Mouse (Mus musculus) lung, adult 10 weeks (tissue): ENCODE results near the gene Ifna12. TPM values are rescaled to one million over a fixed set of nuclear protein-coding genes. Genes with fewer than 3 reads are reported as not detected.

Source experiments
- polyA plus RNA-seq: library from polyadenylated mRNA; stranded (reverse); fragments of 350-450 nt; fragmentation: Illumina TruSeq; extraction: RNeasy Lipid Tissue Mini Kit (QIAGEN cat#74804); gene quantifications from one replicate; pipeline ENCODE4 v1.2.3, GENCODE M21; 2014; ENCODE audit warnings: low read depth, low replicate concordance; ENCODE audit not compliant: insufficient read depth

Gene Ifna12
- polyA plus RNA-seq = not detected

GRCm38 (mm10) chr4:88603276-88603675 lies at the start of gene Ifna12:
Gene Ifna12 (minus strand): TSS chr4:88603376.

GRCm38 (mm10) chr4:88644359-88644758 lies 41.2 kb upstream of the Ifna12 start, which contains the start of gene Ifna13:
Gene Ifna13 (minus strand): TSS chr4:88644459.

GRCm38 (mm10) chr4:88634311-88634710 lies 31.1 kb upstream of the Ifna12 start, which contains the start of gene C87499:
Gene C87499 (minus strand): TSS chr4:88634411.

GRCm38 (mm10) chr4:88592285-88592684 lies 10.9 kb downstream of the Ifna12 start, which contains the start of gene Ifna9:
Gene Ifna9 (minus strand): TSS chr4:88592385.

GRCm38 (mm10) chr4:88571698-88572097 lies 31.5 kb downstream of the Ifna12 start, which contains the start of gene Ifna14:
Gene Ifna14 (minus strand): TSS chr4:88571798.

GRCm38 (mm10) chr4:88558145-88558544 lies 45.0 kb downstream of the Ifna12 start, which contains the start of gene Ifna15:
Gene Ifna15 (minus strand): TSS chr4:88558245.

Other genes starting within 250 kb of the Ifna12 start
- 5.1 TPM for gene Hacd4, start 164.4 kb downstream of the Ifna12 start, polyA plus RNA-seq
- not detected for gene Ifnb1, start 80.6 kb downstream of the Ifna12 start, polyA plus RNA-seq
- not detected for gene Ifna15, start 45.1 kb downstream of the Ifna12 start, polyA plus RNA-seq
- gene Ifna14, start 31.6 kb downstream of the Ifna12 start, polyA plus RNA-seq = not detected
- not detected for gene Ifna9, start 11.0 kb downstream of the Ifna12 start, polyA plus RNA-seq
- gene C87499, start 31.0 kb upstream of the Ifna12 start, polyA plus RNA-seq = not detected
- not detected for gene Ifna13, start 41.1 kb upstream of the Ifna12 start, polyA plus RNA-seq
- not detected for gene Ifna16, start 73.5 kb upstream of the Ifna12 start, polyA plus RNA-seq
- not detected for gene Ifna2, start 80.5 kb upstream of the Ifna12 start, polyA plus RNA-seq
- gene Ifnab, start 88.0 kb upstream of the Ifna12 start, polyA plus RNA-seq = not detected
- not detected for gene Gm26566, start 118.4 kb upstream of the Ifna12 start, polyA plus RNA-seq
- 30.6 TPM for gene Klhl9, start 119.1 kb upstream of the Ifna12 start, polyA plus RNA-seq
- gene Gm13271, start 151.5 kb upstream of the Ifna12 start, polyA plus RNA-seq = not detected
- gene Gm13283, start 156.7 kb upstream of the Ifna12 start, polyA plus RNA-seq = not detected
- gene Gm13290, start 170.5 kb upstream of the Ifna12 start, polyA plus RNA-seq = not detected
- gene Gm13289, start 173.5 kb upstream of the Ifna12 start, polyA plus RNA-seq = not detected
- not detected for gene Gm13272, start 176.5 kb upstream of the Ifna12 start, polyA plus RNA-seq
- not detected for gene Ifnz, start 178.8 kb upstream of the Ifna12 start, polyA plus RNA-seq
- not detected for gene Gm13276, start 182.3 kb upstream of the Ifna12 start, polyA plus RNA-seq
- gene Gm13277, start 185.3 kb upstream of the Ifna12 start, polyA plus RNA-seq = not detected
- not detected for gene Gm13278, start 188.2 kb upstream of the Ifna12 start, polyA plus RNA-seq
- gene Gm13275, start 191.1 kb upstream of the Ifna12 start, polyA plus RNA-seq = not detected
- gene Gm13279, start 194.0 kb upstream of the Ifna12 start, polyA plus RNA-seq = not detected
- gene Gm13285, start 196.3 kb upstream of the Ifna12 start, polyA plus RNA-seq = not detected
- gene Gm13287, start 199.9 kb upstream of the Ifna12 start, polyA plus RNA-seq = not detected
- gene Gm13288, start 202.2 kb upstream of the Ifna12 start, polyA plus RNA-seq = not detected
- not detected for gene Ifna7, start 212.9 kb upstream of the Ifna12 start, polyA plus RNA-seq
- not detected for gene Ifna11, start 216.6 kb upstream of the Ifna12 start, polyA plus RNA-seq
- gene Ifna6, start 224.0 kb upstream of the Ifna12 start, polyA plus RNA-seq = not detected
- not detected for gene Ifna5, start 232.1 kb upstream of the Ifna12 start, polyA plus RNA-seq
- not detected for gene Ifna4, start 238.5 kb upstream of the Ifna12 start, polyA plus RNA-seq
- not detected for gene Ifna1, start 246.7 kb upstream of the Ifna12 start, polyA plus RNA-seq